Mouse (Mus musculus): ENCODE results near the gene Olfr263.

Olfr263 gene

DNA sequence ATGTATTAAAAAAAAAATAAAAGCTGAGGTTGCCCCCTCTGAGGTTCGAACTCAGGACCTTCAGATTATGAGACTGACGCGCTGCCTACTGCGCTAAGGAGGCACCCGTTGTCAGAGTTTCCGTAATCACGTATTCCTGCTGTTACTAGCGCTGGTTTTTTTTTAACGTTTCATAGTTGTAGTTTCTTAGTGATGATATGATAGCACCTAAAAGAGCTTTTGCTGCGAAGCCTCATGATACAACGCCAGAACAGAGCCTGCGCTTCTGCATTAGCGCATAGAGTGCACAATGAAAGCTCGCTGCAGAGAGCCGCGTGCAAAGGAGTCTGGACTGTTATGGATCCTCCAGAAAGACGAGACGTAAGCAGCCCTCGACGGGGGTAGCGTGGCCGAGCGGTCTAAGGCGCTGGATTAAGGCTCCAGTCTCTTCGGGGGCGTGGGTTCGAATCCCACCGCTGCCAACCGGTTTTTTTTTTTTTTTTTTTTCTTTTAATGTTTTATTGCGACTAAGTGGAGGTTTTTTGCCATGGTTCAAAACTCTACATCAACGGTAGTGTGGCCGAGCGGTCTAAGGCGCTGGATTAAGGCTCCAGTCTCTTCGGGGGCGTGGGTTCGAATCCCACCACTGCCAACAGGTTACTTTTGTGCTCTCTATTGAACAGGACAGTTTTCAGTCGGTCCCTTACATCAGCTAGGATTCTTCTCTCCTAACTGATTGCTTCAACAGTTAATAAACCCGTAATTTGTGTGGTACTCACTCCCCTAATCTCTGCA is 40.4 kb downstream of the Olfr263 start:
- peak; percentile 72 to 80 for DNase-seq (ENCODE audit: low spot score in 2 of 2)

DNA sequence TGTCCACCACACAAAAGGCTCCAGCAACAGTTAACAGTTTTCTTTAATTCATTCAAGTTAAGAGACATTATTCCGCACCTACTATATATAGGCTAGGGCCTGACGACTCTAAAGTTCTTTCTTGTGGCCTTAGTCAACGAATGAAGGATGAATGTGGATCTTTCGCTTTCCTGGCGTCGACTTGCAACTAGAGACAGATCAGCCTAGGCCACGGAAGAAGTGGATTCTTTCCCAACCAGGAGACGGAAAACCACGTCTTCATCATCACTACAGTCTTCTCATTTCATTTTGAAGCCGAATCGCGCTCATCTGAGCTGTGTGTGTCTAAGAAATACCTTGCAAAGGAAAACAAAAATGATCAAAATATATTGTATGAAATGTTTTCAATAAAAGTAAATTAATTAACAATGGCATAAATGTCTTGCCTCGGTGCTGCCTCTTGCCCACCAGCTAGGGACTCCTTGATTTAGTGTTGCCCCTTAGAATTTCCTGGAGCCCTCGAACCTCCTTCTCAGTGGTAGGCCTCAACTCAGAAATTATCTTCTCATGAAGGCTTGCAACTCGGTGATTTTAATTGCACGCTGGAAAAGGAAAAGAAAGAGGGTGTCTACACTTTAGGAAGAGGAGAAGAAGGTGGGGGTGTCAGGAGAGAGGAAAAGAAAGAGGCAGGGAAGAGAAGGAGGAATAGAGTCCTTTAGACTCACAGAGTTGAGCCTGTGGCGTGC is 41.2 kb downstream of the Olfr263 start:
- no peak for DNase-seq (ENCODE audit: low spot score in 2 of 2)

DNA sequence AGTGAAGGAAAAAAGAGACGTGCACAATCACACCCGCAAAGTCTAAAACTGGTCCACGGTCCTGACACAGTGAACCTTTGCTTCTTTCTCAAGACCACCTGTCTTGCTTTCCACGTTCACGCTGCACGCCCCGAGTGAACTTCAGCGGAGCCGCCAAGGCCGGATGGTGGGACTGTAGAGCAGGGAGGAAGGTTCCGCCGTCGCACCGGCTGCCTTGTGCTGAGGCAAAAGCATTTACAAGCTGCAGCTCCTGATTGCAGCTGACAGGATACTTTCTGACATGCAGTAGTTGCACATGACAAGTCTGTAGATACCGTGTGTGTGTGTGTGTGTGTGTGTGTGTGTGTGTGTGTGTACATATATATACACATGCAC is 41.7 kb downstream of the Olfr263 start:
- no peak for DNase-seq (ENCODE audit: low spot score in 2 of 2)

DNA sequence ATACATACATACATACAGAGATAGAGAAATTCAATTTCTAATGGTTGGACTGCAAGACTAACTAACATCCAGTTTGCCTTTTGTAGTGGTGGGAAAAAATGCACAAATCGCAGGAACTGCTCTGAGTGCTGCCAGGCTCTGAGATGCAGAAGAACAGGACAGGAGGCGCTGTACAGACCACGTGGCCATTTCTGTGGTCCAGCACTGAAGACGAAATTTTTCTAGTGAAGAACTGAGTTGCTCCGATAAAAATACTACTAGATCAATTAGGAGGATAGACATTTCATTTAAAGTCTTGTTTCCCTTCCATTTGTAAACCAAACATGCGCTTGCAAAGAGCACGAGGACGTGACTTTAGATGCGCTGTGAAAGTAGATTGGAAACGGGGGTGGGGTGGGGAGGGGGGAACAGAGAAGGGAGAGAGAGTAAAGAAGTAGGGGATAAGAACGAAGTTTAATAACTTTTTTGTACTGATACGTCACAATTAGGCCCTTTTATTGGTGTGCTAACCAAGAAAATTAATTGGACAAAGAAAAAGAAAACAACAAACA is 42.2 kb downstream of the Olfr263 start:
- DNase-seq (ENCODE audit: low spot score in 2 of 2), result no peak

DNA sequence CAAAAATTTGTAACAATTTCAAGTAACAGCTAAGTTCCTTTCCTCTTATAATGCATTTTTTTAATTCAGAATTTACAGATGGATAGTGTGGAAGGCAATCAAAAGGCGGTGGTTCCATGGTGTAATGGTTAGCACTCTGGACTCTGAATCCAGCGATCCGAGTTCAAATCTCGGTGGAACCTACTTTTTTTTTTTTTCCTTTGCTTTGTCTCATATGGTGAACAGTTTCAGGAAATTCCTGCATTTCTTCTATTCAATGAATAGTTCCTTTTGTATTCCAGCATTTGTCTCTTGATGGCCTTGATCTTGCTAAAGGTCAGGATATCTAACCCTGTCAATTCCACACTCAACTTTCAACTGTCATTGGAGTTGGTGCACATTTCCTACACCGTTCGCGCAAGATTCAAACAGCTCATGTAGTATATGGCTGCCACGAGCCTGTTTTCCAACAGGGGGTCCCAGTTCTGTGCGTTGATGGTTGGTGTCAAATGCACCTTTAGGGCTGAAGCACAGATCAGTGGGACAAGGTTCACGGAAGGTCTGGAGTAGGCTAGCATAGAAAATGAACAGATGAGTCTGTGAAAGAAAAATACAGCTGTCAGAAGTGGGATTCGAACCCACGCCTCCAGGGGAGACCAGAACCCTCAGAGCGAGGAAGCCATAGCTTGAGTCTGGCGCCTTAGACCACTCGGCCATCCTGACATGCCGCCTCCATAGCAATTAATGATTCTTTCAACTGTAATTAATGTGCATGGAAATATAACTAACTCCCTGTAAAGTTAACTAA is 43.0 kb downstream of the Olfr263 start:
- DNase-seq (ENCODE audit: low spot score in 2 of 2), result peak; percentile 44 to 72

DNA sequence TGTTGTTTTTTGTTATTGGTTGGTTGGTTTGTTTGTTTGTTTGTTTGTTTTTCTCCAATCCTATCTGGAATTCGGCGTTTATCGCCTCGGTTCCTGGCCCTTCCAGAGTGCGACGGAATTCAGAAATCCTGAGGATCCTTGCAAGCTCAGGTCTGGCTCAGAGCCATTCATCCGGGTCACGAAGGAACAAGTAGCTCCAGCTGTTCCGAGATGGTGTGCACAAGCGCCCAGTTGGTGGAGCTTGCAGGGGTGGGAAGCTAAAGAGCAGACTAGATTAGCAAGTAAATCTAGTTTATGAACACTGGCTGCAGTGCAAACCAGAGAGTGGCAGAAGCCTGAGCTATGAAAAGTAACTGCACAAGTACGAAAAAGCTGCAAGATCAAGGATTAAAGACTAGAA is 43.6 kb downstream of the Olfr263 start:
- DNase-seq (ENCODE audit: low spot score in 2 of 2), result peak; percentile 61 to 62

DNA sequence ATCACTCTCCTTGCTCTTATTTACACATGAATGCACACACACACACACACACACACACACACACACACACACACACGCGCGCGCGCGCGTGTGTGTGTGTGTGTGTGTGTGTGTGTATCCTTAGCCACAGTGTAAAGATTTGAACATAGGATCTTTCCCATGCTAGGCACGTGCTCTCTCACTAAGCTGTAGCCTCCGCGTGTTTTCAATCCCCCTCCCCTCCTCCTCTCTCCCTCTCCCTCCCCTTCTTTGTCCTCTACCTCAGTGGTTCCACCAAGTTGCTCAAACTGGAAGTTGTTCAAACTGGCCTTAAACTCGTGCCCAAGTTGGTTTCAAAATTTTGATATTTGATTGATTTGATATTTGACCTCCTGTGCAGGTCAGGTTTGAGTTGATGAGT is 47.3 kb downstream of the Olfr263 start:
- no peak for DNase-seq (ENCODE audit: low spot score in 2 of 2)

DNA sequence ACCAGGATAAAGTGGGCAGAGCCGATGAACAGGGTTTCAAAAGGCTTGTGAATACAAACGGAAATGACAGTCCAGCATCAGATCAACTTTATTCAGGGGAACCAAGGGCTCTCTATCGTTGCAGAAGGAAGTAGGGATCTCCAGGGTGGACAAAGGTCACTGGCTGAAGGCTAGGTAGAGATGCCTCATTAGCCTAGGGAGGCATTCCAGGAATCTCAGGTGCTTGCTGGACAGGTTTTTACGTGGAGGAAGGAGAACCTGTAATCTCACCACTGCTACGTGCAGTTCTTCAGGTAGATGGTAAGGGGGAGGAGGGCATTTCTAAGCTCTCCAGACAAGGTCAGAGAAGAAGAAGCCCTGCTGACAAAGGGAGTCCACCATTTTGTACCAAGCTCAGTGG is 48.2 kb downstream of the Olfr263 start:
- no peak for DNase-seq (ENCODE audit: low spot score in 2 of 2)

DNA sequence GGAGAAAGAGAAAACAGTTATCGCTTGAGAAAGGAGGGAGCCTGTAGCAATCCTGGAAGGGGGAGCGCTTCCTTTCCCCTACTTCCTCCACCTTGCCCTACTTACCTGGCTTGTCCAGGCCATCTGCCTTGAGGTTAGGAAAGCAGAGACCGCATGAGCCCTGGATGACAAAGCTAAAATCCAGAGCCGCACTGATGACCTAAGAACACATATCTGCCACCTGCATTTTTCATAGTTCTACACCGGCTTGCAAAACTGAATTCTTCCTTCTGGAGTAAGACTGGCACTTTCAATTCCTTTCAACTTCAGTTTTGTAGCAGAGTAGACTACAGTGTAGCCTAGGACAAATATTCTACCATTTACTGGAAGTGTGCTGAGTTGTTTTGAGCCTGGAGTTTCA is 48.9 kb downstream of the Olfr263 start:
- DNase-seq (ENCODE audit: low spot score in 2 of 2), result no peak

DNA sequence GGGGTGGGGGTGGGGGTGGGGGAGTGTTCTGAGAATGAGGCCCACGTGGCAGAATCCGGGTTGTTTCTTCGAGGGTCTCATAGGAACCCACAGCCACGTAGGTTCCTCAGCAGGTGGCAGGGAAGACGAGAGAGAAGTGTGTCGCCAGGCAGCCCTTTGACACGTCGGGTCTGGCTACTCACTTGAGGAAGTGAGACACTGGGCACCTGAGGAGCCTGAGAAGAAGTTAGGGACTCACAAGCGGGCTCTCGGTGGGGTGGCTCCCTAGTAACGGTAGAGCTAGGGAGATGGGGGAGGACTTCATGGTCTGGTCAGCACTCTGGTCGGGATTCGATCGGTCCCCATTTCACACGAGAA is 49.9 kb downstream of the Olfr263 start, which contains the start of gene Trim27:
TSS of gene Trim27 (plus strand) at position 79 of the 357 bp plus-strand sequence.
- DNase-seq (ENCODE audit: low spot score in 2 of 2), result peak; percentile 36 to 40

DNA sequence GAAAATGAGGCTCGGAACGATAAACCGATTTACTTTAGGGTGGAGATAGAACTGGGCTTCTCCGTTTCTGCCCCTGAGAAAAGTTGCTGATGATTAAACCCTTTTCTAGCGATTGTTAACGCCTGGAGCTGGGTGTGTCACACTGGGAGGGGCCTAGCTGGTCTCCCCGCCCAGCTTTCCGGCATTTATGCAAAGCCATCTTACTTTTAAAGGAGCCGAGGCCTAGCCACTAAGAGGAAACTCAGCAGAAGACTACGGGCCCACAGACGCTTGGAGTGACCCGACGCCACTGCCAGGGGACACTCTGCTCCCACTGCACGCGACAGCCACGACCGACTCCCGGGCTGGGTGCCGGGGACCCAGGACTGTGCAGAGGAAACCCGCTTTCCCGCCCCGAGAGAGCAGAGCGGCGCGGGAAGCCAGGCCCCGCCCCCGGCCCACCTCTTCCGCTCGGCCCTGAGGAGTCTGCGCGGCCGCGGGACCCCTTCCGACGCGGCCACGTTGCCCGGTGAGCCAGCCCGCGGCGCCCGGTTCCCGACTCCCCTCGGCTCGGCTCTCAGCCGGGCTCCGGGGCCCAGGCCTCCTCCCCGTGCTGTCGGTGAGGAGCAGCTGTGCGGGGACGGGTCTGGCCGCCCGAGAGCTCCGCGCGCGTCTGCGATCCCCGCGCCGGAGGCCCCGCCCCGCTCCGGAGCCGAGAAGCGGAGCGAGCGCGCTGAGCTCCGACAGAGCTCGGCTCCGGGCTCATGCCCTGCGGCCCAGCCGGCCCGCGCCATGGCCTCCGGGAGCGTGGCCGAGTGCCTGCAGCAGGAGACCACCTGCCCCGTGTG is 50.5 kb downstream of the Olfr263 start:
- peak; percentile 82 to 83 for DNase-seq (ENCODE audit: low spot score in 2 of 2)

DNA sequence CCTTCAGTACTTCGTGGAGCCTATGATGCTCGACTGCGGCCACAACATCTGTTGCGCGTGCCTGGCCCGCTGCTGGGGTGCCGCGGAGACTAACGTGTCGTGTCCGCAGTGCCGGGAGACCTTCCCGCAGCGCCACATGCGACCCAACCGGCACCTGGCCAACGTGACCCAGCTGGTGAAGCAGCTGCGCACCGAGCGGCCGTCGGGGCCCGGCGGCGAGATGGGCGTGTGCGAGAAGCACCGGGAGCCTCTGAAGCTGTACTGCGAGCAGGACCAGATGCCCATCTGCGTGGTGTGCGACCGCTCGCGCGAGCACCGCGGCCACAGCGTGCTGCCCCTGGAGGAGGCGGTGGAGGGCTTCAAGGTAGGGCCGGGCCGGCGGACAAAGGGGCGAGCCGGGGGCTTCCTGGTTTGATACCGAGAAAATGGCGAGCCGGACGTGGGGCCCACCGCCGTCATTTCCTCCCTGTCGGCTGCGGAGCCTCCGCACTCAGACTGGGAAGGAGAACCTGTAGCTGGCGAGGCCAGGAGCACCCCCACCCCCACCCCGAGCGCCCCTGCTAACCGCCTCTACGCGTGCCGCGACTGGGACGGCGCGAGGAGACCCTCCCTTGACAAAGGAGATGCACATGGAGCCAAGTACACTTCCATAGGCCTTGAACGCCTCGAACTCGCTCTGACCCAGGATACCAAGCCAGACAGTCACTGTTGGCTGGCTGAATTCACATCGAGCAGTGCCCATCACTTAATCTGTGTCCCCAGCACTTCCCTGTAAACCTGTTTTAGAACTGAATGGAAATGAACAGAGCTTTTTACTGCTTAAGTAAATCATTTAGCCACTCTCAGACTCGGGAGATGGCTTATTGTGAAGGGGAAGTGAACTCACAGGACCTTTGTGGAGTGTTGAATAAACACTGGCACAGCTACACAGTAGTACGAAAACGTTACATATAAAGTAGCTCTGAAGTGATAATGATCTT is 51.4 kb downstream of the Olfr263 start:
- peak; percentile 31 to 44 for DNase-seq (ENCODE audit: low spot score in 2 of 2)

DNA sequence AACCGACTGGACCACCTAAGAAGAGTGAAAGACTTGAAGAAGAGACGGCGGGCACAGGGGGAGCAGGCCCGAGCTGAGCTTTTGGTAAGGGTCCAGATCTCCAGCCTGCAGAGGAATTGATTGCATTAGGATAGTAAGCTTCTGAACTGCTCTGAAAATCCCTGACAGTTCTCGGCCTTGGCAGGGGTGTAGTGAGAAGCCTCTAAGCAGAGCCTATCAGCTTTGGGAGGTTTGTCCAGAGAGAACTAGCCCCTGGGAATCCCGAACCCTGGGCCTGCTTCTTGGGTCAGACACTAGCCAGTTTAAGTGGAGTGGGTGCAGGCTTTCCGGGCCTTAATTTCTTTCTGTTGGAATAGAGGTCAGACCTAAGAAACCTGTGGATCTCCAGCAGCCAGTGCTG is 52.6 kb downstream of the Olfr263 start:
- DNase-seq (ENCODE audit: low spot score in 2 of 2), result no peak

DNA sequence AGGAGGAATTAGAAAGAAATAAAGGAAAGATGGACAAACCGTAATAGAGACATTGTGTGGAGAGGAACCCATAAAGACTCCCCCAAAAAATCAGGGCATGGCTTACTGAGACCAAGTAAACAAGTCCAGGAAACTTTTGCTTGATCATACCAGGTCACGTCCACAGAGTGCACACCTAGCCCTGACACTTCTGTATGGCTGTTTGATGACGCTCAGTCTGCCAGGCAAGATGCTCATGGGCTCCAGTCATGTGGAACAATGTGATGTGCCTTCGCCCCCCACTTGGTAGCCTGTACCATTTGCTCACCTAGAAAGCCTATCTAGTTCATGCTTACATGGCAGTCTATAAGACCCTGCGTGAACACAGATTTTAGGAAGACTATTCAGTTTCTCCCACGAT is 53.6 kb downstream of the Olfr263 start:
- no peak for DNase-seq (ENCODE audit: low spot score in 2 of 2)

DNA sequence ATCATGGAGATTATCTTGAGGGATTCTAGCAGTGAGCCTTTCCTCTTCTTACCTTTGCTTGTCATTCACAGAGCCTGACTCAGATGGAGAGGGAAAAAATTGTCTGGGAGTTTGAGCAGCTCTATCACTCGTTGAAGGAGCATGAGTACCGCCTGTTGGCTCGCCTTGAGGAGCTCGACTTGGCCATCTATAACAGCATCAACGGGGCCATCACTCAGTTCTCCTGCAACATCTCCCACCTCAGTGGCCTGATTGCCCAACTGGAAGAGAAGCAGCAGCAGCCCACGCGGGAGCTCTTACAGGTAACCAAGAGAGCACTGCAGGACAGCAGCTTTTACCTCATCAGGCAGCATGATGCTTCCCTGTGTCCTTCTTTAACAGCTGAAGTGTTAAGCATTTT is 54.2 kb downstream of the Olfr263 start:
- DNase-seq (ENCODE audit: low spot score in 2 of 2), result no peak

DNA sequence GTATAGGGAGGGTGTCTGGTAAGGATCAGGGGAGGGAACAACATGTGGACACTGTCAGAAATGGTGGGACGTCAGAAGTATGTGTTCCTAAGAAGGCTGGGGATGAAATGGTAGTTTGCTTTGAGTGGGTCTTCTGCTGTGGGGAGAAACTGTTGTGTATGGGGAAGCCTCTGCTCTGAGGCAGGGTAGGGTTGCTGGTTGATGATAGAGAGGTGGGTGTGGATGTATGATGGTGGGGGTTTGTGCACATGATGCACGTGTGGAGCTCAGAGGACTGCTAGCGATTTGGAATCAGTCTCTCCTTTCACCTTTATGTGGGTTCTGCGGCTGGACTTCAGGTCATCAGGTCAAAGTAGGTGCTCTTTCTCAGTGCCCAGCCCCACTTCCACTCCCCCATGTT is 56.1 kb downstream of the Olfr263 start:
- no peak for DNase-seq (ENCODE audit: low spot score in 2 of 2)

All from frontal cortex, postnatal 14 days (tissue).